Mouse (Mus musculus) hindbrain, embryonic 13.5 days (tissue): ENCODE measurements around the gene Mypn. TPM values are rescaled to one million over a fixed set of nuclear protein-coding genes. Genes with fewer than 3 reads are reported as not detected.

Source experiments
- ATAC-seq: fragments of 200-750 bp; cut with Nextera tagmentation; 2 replicates; pipeline ENCODE4 v1.8.0; 2017; ENCODE audit warnings: moderate TSS enrichment; ENCODE audit not compliant: low FRiP score
- H3K27ac ChIP-seq: fragments of 300-500 bp; sonication (generic); 2 replicates; pipeline ENCODE4 v1.5.1; 2015; ENCODE audit warnings: inconsistent platforms, mild to moderate bottlenecking, moderate library complexity
- H3K27me3 ChIP-seq: fragments of 300-500 bp; sonication (generic); 2 replicates; pipeline ENCODE4 v1.6.1; 2015; ENCODE audit warnings: mild to moderate bottlenecking, inconsistent platforms
- H3K36me3 ChIP-seq: fragments of 300-500 bp; sonication (generic); 2 replicates; pipeline ENCODE4 v1.6.1; 2015; ENCODE audit warnings: mild to moderate bottlenecking, inconsistent platforms
- H3K4me1 ChIP-seq: fragments of 300-500 bp; sonication (generic); replicated peaks from 2 replicates; pipeline ENCODE4 v1.6.1; 2015; ENCODE audit warnings: inconsistent platforms
- H3K4me2 ChIP-seq: fragments of 300-500 bp; sonication (generic); 2 replicates; pipeline ENCODE4 v1.6.1; 2015; ENCODE audit warnings: inconsistent platforms, mild to moderate bottlenecking, moderate library complexity
- H3K4me3 ChIP-seq: fragments of 300-500 bp; sonication (generic); 2 replicates; pipeline ENCODE4 v1.5.1; 2015; ENCODE audit warnings: mild to moderate bottlenecking, inconsistent platforms
- H3K9ac ChIP-seq: fragments of 300-500 bp; sonication (generic); 2 replicates; pipeline ENCODE4 v1.6.1; 2015; ENCODE audit warnings: mild to moderate bottlenecking, inconsistent platforms
- H3K9me3 ChIP-seq: fragments of 300-500 bp; sonication (generic); 2 replicates; pipeline ENCODE4 v1.6.1; 2016; ENCODE audit warnings: inconsistent platforms
- WGBS: fragments of 180-500 bp; shearing (Covaris S2); methylation state at CpG from one replicate; pipeline ENCODE4 v1.1.7; 2015; 5-methylcytosine and 5-hydroxymethylcytosine counted together
- polyA plus RNA-seq: library from polyadenylated mRNA; unstranded; fragments of >200 nt; fragmentation: Nextera tagmentation; extraction: Ambion mirVana; gene quantifications from 2 replicates; pipeline ENCODE4 v1.2.1, GENCODE M21; 2015

Mypn gene
- polyA plus RNA-seq, 1 experiment from 2014 or later: 0.57 TPM

DNA sequence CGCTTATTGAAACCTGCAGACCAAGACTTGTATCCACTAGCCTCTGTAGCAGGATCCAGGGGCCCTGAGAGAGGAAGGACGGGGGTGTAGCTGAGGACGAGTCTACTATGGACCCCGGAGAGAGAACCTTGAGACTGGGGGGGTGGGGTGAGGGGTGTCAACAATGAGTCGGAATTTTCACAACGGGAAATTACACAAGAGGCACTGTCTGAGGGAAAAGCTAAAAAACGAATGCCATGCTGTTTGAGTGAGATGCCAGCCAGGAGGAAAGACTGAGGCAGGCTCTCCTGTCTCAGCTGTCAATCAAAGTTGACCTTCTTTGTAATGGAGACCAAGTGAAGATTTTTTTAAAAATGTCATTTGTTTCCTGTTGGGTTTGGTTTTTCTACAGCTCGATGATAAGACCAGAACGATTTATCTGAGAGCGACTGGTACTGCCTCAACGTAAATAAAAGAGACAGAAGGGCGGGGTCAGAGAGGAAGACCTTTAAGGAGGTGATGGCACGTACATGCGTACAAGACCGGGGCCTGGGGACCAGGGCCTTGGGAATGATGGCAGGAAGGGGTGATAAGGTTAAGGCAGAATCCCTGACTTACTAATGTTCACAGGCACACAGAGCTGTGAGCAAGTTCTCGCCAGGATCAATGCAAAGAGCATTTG, 37.9 kb downstream of the Mypn start:
- no peaks in the 10 kb centered on the region for H3K36me3 ChIP-seq
- no peak for ATAC-seq
- H3K4me1 ChIP-seq: no peaks in the 10 kb centered on the region
- no peak overlapping the region for H3K4me2 ChIP-seq
- no peak overlapping the region for H3K27ac ChIP-seq
- no peak overlapping the region for H3K9ac ChIP-seq
- no peaks in the 10 kb centered on the region for H3K9me3 ChIP-seq
- WGBS: 88% methylated on average over 16 of the region's 16 CpGs
- no peak overlapping the region for H3K4me3 ChIP-seq
- no peaks in the 10 kb centered on the region for H3K27me3 ChIP-seq

DNA sequence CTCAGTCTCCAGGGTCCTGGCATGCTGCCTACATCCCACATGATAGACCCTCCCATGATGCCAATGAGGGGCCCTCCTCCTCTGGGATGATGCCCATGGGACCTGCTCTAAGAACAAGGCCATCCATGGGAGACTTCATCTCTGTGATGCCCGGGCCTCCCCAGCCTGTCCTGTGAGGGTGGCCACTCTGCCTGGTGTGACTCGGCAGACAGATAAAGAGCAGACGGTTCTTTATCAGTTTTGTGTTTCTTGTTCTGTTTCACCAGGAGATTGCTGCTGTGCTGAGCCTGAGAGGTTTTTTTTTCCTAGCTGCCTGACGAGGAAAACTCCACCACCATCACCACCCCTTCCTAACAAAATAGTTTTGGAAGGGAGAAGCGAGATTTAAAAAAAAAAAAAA, 42.5 kb downstream of the Mypn start:
- no peak overlapping the region for H3K9ac ChIP-seq
- no peak for ATAC-seq
- H3K4me3 ChIP-seq: no peak overlapping the region
- H3K36me3 ChIP-seq: no peaks in the 10 kb centered on the region
- WGBS: 71% methylated on average over 5 of the region's 5 CpGs
- H3K4me2 ChIP-seq: no peak overlapping the region
- H3K27me3 ChIP-seq: no peaks in the 10 kb centered on the region
- H3K27ac ChIP-seq: no peak overlapping the region
- no peaks in the 10 kb centered on the region for H3K4me1 ChIP-seq
- no peaks in the 10 kb centered on the region for H3K9me3 ChIP-seq

DNA sequence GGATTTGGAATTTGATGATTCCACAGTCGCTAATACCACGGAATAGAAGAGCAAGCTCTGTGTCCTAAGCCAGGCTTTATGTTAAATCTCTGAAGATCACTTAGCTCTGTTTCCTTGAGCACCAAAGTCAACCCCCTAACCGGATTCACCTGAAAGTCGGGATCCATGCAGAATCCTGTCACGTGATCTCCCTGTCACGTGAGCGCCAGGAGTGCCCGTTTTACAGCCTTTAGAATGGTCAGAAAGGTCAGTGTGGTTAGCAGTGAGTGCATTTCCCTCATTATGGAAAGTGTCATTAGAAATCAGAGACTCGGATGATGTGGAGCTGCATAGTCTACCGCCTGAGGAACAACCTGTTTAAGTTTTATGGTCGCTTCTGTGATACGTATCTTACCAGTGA, 43.1 kb downstream of the Mypn start:
- ATAC-seq: no peak
- 78% methylated on average over 12 of the region's 12 CpGs for WGBS

DNA sequence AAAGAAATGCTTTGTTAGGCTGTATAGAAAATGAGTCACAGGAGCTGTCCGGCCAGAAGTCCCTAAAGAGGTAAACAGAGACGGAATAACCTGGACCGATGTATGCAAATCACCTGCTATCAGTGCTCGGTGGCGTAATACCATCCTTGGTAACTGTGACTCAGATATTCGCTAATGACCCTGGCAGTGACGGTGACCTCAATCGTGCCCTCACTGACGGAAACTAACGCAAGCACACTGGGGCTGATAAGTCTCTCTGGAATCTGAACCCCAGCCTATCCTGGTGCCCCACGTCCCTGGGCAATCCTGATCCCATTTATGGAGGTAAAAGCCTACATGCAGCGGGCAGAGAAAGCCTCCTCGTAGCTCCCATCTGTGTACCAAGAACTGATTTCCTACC, 45.6 kb downstream of the Mypn start:
- Histone ChIP-seq H3K9me3 (no peaks in the 10 kb centered on the region), H3K27me3 (no peaks in the 10 kb centered on the region), H3K27ac (no peak overlapping the region), H3K4me3 (no peak overlapping the region), H3K4me1 (no peaks in the 10 kb centered on the region), H3K4me2 (no peak overlapping the region), H3K36me3 (no peaks in the 10 kb centered on the region), H3K9ac (no peak overlapping the region)
- no peak for ATAC-seq
- WGBS: 73% methylated on average over 13 of the region's 13 CpGs

More for the DNA sequence above, 43.1 kb downstream of the Mypn start:
- H3K4me1 ChIP-seq: no peaks in the 10 kb centered on the region
- no peaks in the 10 kb centered on the region for H3K36me3 ChIP-seq
- H3K27me3 ChIP-seq: no peaks in the 10 kb centered on the region
- H3K4me3 ChIP-seq: no peak overlapping the region
- no peak overlapping the region for H3K27ac ChIP-seq
- no peaks in the 10 kb centered on the region for H3K9me3 ChIP-seq
- no peak overlapping the region for H3K4me2 ChIP-seq
- no peak overlapping the region for H3K9ac ChIP-seq

DNA sequence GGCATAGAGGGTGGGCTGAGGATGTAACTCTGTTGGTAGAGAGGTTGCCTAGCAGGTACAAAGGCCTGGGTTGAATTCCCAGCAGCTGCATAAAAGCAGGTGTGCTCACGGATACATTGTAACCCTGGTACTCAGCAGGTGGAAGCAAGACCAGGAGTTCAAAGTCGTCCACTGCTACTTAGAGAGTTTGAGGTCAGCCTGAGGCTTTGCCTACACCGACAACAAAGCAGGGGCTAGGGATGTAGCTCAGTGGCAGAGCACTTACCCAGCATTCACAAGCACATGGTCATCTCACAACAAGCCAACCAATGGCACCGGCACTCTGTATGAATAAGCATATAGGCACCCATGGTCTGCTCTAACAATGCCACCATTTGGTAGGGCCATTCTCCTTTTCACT, 46.3 kb downstream of the Mypn start:
- Histone ChIP-seq H3K27me3 (no peaks in the 10 kb centered on the region), H3K27ac (no peak overlapping the region), H3K4me2 (no peak overlapping the region), H3K4me1 (no peaks in the 10 kb centered on the region), H3K36me3 (no peaks in the 10 kb centered on the region), H3K9me3 (no peaks in the 10 kb centered on the region), H3K4me3 (no peak overlapping the region), H3K9ac (no peak overlapping the region)
- WGBS: 83% methylated on average over 4 of the region's 4 CpGs
- no peak for ATAC-seq

DNA sequence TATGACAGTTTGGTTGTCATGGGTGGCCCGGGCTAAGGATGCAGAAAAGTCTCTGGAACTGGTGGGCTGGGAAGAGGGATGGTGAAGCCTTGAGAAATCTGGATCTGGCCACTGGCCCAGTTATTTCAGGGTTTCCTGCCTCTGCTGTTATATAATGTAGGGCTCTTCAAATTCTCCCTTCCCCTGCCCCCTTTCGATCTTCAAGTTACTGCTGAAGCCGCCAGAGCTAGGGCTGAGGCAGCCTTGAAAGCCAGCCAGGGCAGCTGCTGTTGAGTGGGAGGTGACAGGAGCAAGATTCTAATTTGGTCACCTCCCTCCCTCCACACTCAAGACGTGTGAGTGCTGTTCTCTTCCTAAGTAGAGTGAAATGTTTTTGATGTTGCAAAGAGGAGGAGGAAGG, 46.8 kb downstream of the Mypn start:
- Histone ChIP-seq H3K4me2 (no peak overlapping the region), H3K4me3 (no peak overlapping the region), H3K9me3 (no peaks in the 10 kb centered on the region), H3K27me3 (no peaks in the 10 kb centered on the region), H3K4me1 (no peaks in the 10 kb centered on the region), H3K9ac (no peak overlapping the region), H3K27ac (no peak overlapping the region), H3K36me3 (no peaks in the 10 kb centered on the region)
- 80% methylated on average over 4 of the region's 4 CpGs for WGBS
- ATAC-seq: no peak

DNA sequence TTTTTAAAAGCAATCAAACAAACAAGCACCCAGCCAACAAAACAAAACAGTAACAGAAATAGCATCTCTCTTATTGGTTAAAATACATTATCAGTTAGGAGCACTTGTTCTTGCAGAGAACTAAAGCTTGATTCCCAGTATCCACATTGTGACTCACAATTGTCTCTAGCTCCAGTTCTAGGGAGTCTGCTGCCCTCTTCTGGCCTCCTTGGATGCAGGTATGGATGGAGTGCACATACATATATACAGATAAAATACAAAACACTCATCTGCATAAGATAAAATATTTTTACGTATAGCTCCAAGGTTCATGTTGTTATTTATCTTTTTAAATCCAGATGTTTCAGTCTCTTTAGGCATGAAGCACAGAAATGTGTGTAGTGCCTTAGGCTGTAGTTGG, 47.4 kb downstream of the Mypn start:
- Histone ChIP-seq H3K4me2 (no peak overlapping the region), H3K9ac (no peak overlapping the region), H3K4me3 (no peak overlapping the region), H3K9me3 (no peaks in the 10 kb centered on the region), H3K27me3 (no peaks in the 10 kb centered on the region), H3K27ac (no peak overlapping the region), H3K36me3 (no peaks in the 10 kb centered on the region), H3K4me1 (no peaks in the 10 kb centered on the region)
- 98% methylated on average over 1 of the region's 1 CpGs for WGBS
- ATAC-seq: no peak

DNA sequence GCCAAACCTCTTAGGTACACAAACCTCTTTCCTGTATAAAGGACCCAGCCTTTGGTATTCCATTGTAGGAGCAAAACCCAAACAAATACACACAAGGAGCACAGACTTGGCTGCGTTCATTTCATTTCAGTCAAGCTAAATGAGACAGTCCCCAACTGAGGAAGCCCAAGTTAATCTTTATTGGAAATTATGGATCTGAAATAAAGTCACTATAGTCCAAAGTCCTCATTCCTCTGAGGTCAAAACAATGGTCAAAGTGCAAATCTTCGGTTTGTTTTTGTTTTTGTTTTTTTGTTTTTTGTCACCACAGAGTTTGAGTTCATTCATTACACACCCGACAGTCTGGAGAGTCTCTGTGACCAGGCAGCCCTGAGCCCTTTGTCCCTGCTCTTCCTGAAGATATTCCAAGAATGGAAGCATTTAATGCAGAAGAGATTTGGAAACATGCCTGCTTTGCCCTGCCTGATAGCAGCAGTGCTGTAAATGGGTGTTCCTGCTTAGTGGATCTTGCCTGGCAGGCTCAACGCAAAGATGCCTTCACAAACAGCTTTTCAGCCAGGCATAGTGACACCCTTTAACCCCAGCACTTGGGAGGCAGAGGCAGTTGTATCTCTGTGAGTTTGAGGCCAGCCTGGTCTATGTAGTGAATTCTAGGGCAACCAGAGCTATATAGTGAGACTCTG, 47.9 kb downstream of the Mypn start:
- no peaks in the 10 kb centered on the region for H3K36me3 ChIP-seq
- no peaks in the 10 kb centered on the region for H3K27me3 ChIP-seq
- no peak overlapping the region for H3K4me2 ChIP-seq
- H3K4me3 ChIP-seq: no peak overlapping the region
- no peak overlapping the region for H3K9ac ChIP-seq
- no peaks in the 10 kb centered on the region for H3K9me3 ChIP-seq
- H3K27ac ChIP-seq: no peak overlapping the region
- WGBS: 79% methylated on average over 4 of the region's 4 CpGs
- no peaks in the 10 kb centered on the region for H3K4me1 ChIP-seq
- no peak for ATAC-seq

DNA sequence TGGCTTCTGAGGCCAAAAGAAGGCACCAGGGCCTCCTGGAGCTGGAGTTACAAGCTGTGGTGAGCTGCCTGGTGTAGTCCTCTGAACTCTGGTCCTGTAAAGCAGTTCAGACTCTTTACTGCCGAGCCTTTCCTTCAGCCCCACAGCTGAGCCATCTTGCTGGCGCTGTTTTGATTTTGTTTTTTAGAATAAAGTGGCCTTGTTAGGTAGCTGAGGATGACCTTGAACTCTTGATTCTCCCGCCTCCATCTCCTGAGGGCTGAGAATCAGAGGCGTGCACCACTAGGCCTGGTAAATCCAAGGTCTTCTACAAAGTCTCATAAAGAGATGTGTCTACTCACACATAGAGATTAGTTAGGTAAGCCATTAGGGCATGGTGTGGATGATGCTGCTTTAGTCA, 49.0 kb downstream of the Mypn start:
- no peaks in the 10 kb centered on the region for H3K4me1 ChIP-seq
- no peak overlapping the region for H3K9ac ChIP-seq
- H3K27me3 ChIP-seq: no peaks in the 10 kb centered on the region
- no peak overlapping the region for H3K4me2 ChIP-seq
- WGBS: 95% methylated on average over 4 of the region's 4 CpGs
- no peak for ATAC-seq
- no peaks in the 10 kb centered on the region for H3K9me3 ChIP-seq
- H3K4me3 ChIP-seq: no peak overlapping the region
- H3K27ac ChIP-seq: no peak overlapping the region
- no peaks in the 10 kb centered on the region for H3K36me3 ChIP-seq

DNA sequence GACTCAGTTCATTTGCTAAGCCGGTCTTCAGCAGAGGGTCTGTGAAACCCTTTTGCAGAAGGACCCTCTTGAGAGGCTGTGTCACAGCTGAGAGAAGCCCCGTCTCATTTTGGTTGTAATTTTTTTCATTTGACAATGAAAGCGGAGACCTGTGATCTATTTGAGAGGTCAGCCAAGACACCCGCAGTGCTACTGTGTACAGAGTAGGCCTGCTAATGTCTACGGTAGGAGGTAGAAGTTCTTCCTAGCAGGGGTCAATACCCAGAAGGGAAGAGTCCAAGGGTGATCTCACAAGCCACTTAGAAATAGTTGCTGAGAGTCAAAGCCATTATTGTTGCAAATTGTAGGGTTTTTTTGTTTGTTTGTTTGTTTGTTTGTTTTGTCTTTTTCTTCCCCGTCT, 49.5 kb downstream of the Mypn start:
- Histone ChIP-seq H3K27me3 (no peaks in the 10 kb centered on the region), H3K9ac (no peak overlapping the region), H3K36me3 (no peaks in the 10 kb centered on the region), H3K4me2 (no peak overlapping the region), H3K4me1 (no peaks in the 10 kb centered on the region), H3K27ac (no peak overlapping the region), H3K9me3 (no peaks in the 10 kb centered on the region), H3K4me3 (no peak overlapping the region)
- no peak for ATAC-seq
- WGBS: 78% methylated on average over 6 of the region's 6 CpGs

DNA sequence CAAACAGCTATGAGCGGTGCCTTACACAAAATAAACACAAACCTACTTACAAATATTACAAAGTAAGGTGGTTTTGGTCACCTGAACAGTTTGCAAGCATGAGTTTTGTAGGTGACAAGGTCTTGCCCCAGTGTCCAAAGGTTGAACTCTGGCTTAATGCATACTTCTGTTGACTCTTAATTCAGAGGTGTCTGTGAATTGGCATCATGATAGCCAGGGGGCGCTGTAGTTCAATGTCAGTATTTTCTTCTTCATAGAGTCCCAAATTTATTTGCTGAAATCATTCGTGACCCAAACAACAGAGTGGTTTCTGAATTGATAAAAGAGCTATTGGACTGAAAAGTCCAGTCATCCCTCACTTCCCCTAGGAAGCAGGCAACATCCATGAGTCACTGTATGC, 50.2 kb downstream of the Mypn start:
- Histone ChIP-seq H3K4me3 (no peak overlapping the region), H3K27me3 (no peaks in the 10 kb centered on the region), H3K4me1 (no peaks in the 10 kb centered on the region), H3K9me3 (no peaks in the 10 kb centered on the region), H3K27ac (no peak overlapping the region), H3K4me2 (no peak overlapping the region), H3K9ac (no peak overlapping the region), H3K36me3 (no peaks in the 10 kb centered on the region)
- no peak for ATAC-seq
- WGBS: 37% methylated on average over 3 of the region's 3 CpGs

DNA sequence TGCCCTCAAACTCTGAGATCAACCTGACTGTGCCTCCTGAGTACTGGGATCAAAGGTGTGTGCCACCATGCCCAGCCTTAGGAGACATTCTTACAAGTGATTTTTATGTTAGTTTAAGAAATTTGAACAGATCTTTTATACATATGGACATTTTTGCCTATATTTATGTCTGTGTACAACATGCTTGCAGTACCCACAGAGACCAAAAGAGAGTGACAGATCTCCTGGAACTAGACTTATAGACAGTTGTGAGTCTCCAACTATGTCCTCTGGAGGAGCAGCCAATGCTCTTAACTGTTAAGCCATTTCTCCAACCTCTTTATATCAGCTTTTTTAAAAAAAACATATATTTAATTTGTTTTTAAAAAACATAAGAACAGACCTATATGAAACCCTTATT, 51.4 kb downstream of the Mypn start:
- Histone ChIP-seq H3K27me3 (no peaks in the 10 kb centered on the region), H3K4me3 (no peak overlapping the region), H3K4me2 (no peak overlapping the region), H3K9ac (no peak overlapping the region), H3K4me1 (no peaks in the 10 kb centered on the region), H3K36me3 (no peaks in the 10 kb centered on the region), H3K9me3 (no peaks in the 10 kb centered on the region), H3K27ac (no peak overlapping the region)
- ATAC-seq: no peak

DNA sequence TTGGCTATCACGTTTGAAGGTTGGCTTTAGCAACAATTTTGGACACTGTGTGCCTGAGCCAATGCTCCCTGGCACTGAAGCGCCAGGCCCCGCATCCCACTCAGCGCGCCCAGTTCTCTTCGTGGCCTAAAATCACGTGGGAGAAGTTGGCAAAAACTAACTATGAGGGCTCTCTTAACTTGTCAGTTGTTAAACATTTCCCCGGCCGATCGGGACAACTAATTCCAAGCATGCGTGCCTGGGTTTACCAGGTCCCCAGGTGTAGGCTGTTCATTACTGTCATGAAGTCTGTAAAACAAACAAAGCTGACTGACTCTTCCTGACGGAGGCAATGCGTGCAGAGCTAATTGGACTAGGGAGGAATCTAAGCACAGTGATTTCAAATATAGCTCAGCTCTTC, 61.1 kb downstream of the Mypn start:
- H3K4me3 ChIP-seq: no peak overlapping the region
- no peak overlapping the region for H3K4me2 ChIP-seq
- no peak overlapping the region for H3K9ac ChIP-seq
- 89% methylated on average over 13 of the region's 13 CpGs for WGBS
- no peak overlapping the region for H3K27ac ChIP-seq
- ATAC-seq: no peak
- H3K27me3 ChIP-seq: no peaks in the 10 kb centered on the region
- H3K9me3 ChIP-seq: no peaks in the 10 kb centered on the region
- no peaks in the 10 kb centered on the region for H3K4me1 ChIP-seq
- no peaks in the 10 kb centered on the region for H3K36me3 ChIP-seq
